Mouse (Mus musculus): ENCODE measurements around the gene Ube2t.

The Ube2t gene

GRCm38 (mm10) chr1:134962053-134962803 is at the start of gene Ube2t:
Ube2t (plus strand) TSS chr1:134962565.
- DNase-seq = peak; percentile 94

- peak; percentile 29 for DNase-seq
Measured at GRCm38 (mm10) chr1:134913535-134913934, 48.8 kb upstream of the Ube2t start.

- no peak for DNase-seq
Measured at GRCm38 (mm10) chr1:134915421-134915820, 46.9 kb upstream of the Ube2t start.

- DNase-seq = no peak
Measured at GRCm38 (mm10) chr1:134919010-134919409, 43.4 kb upstream of the Ube2t start.

- no peak for DNase-seq
Measured at GRCm38 (mm10) chr1:134932431-134932830, 29.9 kb upstream of the Ube2t start.

- DNase-seq = no peak
Measured at GRCm38 (mm10) chr1:134936335-134936734, 26.0 kb upstream of the Ube2t start.

GRCm38 (mm10) chr1:134938233-134938632 is 24.1 kb upstream of the Ube2t start:
- DNase-seq = no peak

- DNase-seq = no peak
Measured at GRCm38 (mm10) chr1:134940863-134941262, 21.5 kb upstream of the Ube2t start.

GRCm38 (mm10) chr1:134942898-134943297 is 19.5 kb upstream of the Ube2t start:
- DNase-seq = no peak

- no peak for DNase-seq
Measured at GRCm38 (mm10) chr1:134947590-134947989, 14.8 kb upstream of the Ube2t start.

- DNase-seq = no peak
Measured at GRCm38 (mm10) chr1:134949946-134950345, 12.4 kb upstream of the Ube2t start.

GRCm38 (mm10) chr1:134955050-134955636 is 7.2 kb upstream of the Ube2t start:
- DNase-seq = no peak

GRCm38 (mm10) chr1:134955637-134956176 is 6.7 kb upstream of the Ube2t start, which contains the start of gene Ppp1r12b:
Ppp1r12b (minus strand) TSS chr1:134955942.
- peak; percentile 99 for DNase-seq

GRCm38 (mm10) chr1:134960634-134961033 is 1.7 kb upstream of the Ube2t start:
- no peak for DNase-seq

- DNase-seq = no peak
Measured at GRCm38 (mm10) chr1:134962821-134963220, 456 bp downstream of the Ube2t start.

- DNase-seq = no peak
Measured at GRCm38 (mm10) chr1:134965430-134965829, 3.1 kb downstream of the Ube2t start.

- no peak for DNase-seq
Measured at GRCm38 (mm10) chr1:134972920-134973319, 10.6 kb downstream of the Ube2t start.

- DNase-seq = peak; percentile 73
Measured at GRCm38 (mm10) chr1:134987173-134987961, 25.0 kb downstream of the Ube2t start.

GRCm38 (mm10) chr1:134987962-134988341 is 25.6 kb downstream of the Ube2t start:
- DNase-seq = no peak

GRCm38 (mm10) chr1:134989372-134989771 is 27.0 kb downstream of the Ube2t start:
- peak; percentile 65 for DNase-seq

- no peak for DNase-seq
Measured at GRCm38 (mm10) chr1:134992046-134992645, 29.8 kb downstream of the Ube2t start.

GRCm38 (mm10) chr1:134994739-134995138 is 32.4 kb downstream of the Ube2t start:
- DNase-seq = no peak

- peak; percentile 21 for DNase-seq
Measured at GRCm38 (mm10) chr1:134995437-134995836, 33.1 kb downstream of the Ube2t start.

Data from cerebellum, adult 9-11 months (tissue).